Mouse (Mus musculus): ENCODE results near the gene Aup1.
A peak's percentile ranks its signal among the peaks of the same experiment; 100 is the strongest.

Gene Aup1

DNA sequence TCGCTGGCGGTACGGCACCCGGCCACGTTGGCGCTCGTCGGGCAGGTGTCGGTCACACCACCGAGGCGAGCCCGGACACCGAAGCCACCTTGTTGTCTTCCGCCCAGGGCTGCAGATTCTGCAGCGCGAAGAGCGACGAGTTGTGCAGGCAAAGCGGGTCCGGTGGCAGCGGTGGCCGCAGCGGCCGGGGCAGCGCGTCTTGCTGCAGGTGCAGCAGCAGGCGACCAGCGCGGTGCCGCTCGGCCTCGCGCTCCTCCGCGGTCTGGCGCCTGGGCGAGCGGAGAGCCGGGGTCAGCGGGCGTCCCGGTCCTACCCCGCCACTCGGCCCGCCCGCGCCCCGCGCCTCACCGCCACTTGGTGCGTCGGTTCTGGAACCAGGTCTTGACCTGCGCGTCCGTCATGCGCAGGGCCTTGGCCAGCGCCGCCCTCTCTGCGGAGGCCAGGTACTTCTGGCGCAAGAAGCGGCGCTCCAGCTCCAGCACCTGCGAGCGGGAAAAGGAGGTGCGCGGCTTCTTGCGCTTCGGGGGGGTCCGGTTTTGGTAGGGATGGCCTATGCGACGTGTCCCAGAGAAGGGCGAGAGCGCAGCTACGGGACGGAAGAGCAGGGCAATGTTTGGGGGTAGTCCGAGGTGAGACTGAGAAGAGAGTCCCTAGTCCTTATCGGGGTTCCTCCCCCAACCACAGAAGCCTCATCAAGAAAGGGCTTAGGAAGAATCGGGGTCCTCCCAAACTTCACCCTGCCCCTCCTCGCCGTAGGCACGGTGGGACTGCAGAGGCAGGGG is 14.6 kb downstream of the Aup1 start:
- DNase-seq (ENCODE audit: low spot score in 2 of 2), result peak in 1 of 2 experiments; percentile 52

GRCm38 (mm10) chr6:83069488-83070246 is 15.3 kb downstream of the Aup1 start:
- peak in 1 of 2 experiments; percentile 21 for DNase-seq (ENCODE audit: low spot score in 2 of 2)

- DNase-seq (ENCODE audit: low spot score in 2 of 2), result no peak
These were observed 15.8 kb downstream of the Aup1 start, which contains the start of gene Tlx2 for GRCm38 (mm10) chr6:83070247-83070310. TSS of gene Tlx2 (minus strand) at chr6:83070293.

DNA sequence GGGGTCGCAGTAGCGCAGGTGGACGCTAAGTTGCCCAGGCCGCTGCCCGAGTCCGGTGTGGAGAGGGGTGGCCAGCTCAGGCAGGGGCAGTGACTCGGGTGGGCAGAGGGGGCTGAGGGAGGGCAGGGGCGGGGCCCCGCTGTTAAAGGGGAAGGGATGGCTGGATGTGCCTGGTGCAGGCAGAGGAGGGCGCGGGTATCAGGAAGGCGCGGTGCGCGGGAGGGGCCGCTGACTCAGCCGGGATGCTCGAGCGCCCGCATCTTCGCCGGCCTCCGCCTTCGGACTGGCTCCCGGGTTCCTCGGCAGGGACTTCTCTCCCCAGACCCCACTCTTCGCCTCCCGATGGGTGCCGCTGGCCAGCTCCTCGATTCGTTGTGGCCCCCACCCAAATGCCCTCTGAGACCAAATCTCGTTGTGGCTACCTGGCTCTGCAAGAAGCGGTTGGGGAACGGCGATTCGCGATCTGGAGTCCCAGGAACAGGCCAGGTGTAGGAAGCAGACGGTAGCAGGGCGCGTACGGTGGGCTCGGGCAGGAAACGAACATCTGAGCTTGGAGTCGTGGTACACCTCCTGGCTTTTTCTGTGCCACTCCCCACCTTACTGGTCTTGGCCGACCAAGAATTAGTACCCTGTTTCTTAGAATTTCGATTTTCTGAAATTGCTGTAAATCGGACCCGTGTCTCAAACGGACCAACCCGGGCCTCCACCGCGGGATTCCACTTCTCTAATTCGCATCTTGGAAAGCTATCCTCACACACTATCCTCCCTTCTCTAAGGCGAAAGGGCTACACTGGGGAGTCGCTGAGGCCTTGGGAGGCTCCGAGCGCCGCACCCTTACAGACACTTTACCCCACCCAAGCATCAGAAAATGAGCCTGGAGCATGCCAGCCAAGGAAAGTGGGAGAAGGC is 16.2 kb downstream of the Aup1 start:
- DNase-seq (ENCODE audit: low spot score in 2 of 2), result peak in 1 of 2 experiments; percentile 49

DNA sequence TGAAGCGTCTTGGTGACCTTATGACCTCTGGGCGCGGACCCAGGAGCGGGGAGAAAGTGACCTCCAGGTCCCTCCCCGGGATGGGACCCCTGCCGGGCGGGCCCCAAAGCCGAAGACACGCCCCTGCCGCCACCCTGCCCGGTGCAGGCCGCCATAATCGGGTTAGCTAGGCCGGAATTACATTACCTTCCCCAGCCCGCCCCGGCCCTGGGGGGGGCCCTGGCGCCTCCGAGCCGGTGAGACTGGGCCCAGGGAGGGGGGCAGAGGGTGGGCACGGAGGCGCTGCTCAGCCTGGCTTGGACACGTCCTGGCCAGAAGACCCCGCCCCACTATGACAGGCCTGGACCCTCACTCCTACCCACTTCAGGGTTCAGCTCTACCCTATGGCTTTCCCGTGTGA is 16.9 kb downstream of the Aup1 start:
- no peak for DNase-seq (ENCODE audit: low spot score in 2 of 2)

DNA sequence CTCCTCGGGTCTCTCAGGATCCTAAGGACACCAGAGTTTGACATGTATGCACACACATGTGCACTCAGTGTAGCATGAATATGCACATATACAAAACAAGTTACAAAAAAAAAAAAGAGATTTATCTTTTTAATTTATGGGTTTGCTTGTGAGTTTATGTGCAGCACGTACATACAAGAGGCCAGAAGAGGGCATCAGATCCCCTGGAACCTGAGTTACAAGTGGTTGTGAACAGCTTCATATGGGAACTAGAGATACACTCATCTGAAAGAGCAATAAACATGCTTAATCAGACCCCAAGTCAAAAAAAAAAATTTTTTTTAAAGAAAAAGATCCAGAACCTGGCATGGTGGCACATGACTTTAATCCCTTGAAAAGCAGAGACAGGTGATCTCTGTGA is 20.7 kb downstream of the Aup1 start:
- DNase-seq (ENCODE audit: low spot score in 2 of 2), result no peak

DNA sequence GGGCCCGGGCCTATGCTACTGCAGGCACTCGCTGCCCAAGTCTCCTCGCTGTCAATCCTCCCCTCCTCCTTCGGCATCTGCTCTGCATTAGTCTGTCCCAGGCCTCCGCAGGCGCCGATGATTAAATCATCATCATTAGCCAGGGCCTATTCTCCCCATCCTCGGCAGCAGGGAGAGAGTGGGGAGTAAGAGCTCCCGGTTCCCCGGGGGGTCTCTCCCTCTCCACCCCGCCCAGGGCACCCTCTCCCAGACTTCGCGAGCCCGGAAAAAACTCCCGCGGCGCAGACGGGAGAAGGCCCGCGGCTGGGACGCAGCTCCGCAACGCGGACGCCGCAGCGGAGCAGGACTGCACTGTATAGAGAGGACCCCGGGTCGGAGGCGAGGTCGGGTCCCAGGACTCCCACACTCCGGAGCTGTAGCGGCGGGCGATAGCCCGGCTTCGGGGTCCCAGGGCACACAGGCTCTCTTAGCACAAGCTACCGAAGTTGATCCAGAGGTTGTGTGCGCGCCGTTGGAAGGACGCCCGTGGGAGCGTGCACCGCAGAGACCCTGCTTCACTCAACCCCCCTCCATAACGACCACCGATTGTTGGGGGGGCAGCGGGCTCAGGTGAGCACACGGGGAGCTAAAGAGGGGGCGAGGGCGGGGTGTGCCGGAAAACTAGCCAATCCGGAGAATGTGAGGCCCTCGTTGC is 23.5 kb downstream of the Aup1 start, which contains the start of gene Pcgf1:
Gene Pcgf1, plus strand, starts transcription at position 240 of the 694 bp plus-strand sequence.
- DNase-seq (ENCODE audit: low spot score in 2 of 2), result peak in 1 of 2 experiments; percentile 73

- DNase-seq (ENCODE audit: low spot score in 2 of 2), result peak; percentile 98 to 100
These were observed 24.1 kb downstream of the Aup1 start for GRCm38 (mm10) chr6:83078324-83078858.

DNA sequence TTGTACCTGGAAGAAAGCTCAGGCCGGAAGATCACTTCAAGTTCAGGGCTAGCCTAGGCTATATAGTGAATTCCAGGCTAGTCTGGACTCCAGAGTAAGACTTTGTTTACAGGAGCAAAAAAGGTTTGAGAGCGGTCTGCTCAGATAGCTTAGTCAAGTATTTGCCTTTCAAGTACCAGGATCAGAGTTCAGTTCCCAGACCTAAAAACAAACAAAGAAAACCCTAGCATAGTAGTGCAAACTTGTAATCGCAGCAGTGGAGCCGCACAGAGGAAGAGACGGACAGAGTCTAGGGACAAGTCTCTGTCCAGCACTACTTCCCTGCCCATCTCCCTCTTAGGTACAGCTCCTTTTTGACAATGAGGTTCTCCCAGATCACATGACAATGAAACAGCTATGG is 25.9 kb downstream of the Aup1 start:
- no peak for DNase-seq (ENCODE audit: low spot score in 2 of 2)

DNA sequence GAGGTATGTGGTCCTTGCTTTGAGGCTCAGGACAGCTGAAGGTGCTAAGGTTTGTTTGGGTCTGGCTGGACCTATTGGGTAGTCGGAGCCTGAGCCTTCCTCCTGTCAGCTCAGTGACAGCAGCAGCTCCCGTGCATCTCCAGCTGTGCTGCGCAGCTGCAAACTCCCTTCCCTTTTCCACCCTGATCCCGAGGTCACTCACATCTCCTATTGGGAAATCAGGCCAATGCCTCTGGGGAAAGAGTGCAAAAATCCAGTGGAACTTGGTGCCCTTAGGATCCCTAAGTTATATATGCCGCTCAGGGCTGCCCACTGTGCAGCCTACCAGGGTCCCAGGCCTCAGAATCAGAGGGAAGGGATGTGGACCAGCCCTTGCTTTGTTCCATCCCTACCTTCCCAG is 29.2 kb downstream of the Aup1 start:
- no peak for DNase-seq (ENCODE audit: low spot score in 2 of 2)

DNA sequence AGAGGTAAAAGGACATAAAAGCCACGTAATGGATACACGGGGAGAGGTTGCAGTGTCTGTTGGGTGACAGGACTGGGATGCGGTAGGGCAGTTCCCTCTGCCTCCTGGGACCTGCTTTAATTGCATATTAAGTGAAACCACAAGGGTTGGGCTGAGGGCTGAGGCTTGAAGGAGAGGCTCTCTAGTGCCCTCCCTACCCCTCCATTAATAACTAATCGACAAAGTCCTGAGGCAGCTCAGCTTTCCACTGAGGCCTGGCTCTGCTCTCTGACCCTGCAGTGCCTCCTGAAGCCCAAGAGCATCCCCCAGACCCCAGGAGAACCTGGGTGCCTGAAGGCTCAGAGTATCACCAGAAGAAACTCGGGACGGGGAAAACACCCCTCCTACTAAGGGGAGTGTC is 30.2 kb downstream of the Aup1 start:
- DNase-seq (ENCODE audit: low spot score in 2 of 2), result no peak

- no peak for DNase-seq (ENCODE audit: low spot score in 2 of 2)
These were observed 32.1 kb downstream of the Aup1 start, which contains the start of gene Lbx2 for GRCm38 (mm10) chr6:83086121-83087035. TSS of gene Lbx2 (plus strand) at chr6:83086367.

DNA sequence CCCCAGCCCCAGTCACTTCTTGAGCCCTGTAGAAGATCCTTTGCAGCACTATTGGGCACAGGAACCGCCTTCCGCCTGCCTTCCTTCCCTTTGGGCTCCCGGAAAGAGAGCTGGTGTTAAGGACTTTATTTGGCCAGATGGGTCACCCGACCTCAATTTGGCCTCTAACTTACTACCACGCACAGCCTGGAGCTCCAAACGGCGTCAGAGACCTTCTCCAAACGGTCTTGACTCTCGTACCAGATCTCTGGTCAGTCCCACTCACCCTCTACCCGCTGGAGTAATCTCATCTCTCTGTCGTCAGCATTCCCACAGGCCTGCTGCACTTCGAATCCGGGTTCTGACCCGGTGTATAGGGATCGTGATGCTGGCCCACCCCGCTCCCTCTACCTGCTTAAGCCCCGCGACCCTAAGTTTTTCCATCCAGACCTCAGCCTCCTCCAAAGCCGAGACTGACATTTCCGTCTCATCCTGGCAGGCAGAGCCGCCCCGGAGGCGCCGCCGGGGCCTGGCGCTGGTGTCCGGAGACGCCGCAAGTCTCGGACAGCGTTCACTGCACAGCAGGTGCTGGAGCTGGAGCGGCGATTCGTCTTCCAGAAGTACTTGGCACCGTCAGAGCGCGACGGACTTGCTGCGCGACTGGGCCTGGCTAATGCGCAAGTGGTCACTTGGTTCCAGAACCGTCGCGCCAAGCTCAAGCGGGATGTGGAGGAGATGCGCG is 33.0 kb downstream of the Aup1 start:
- no peak for DNase-seq (ENCODE audit: low spot score in 2 of 2)

GRCm38 (mm10) chr6:83087926-83088260 is 33.6 kb downstream of the Aup1 start:
- DNase-seq (ENCODE audit: low spot score in 2 of 2), result no peak

DNA sequence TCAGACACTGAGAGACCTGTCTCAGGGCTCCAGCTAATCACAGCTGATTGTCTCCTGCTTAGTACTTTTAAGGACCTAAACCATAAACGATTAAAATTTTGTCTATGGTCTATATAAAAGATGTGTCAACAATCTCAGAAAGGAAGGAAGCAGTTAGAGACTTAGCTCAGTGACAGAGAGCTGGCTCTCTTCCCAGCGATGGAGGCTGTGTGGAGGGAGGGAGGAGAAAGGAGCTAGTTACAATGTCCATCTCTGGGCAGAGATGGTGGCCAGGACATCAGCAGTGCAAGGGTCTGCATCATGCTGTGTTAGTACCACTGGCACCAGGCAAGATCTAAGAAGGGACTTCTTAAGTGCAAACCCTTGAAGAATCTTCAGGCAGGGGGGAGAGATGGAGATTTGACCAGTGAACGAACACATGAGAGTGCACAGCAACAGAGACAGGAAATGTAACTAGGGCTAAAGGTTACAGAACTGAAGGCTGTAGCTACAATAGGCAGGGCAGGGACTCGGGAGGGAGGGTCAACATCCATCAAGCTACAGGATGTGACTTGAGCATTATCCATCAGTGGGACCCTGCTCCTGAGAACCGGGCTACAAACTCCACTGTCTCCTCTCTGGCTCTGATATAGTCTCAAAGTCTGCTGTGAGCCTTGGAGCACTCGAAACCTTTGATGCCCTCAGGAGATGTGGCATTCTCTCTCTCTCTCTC is 38.3 kb downstream of the Aup1 start:
- DNase-seq (ENCODE audit: low spot score in 2 of 2), result no peak

DNA sequence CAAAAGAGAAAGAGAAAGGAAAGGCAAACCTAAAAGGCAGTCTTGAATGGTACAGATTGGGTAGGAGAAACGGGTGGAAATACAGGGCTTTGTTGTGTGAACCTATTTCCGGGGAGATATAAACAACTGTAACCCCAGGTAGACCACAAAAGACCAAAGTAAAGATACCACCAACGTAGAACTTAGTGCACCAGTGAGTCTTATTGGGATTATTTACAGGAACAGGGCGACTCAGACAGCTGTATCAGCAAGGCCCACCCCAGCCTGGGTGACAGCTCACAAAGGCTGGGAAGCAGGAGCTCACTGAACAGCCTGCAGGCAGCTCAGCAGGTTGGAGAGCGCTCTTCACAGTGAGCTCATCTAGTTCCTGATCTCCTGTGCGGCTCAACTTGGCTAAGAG is 41.6 kb downstream of the Aup1 start:
- DNase-seq (ENCODE audit: low spot score in 2 of 2), result no peak

GRCm38 (mm10) chr6:83098411-83098810 is 44.1 kb downstream of the Aup1 start:
- DNase-seq (ENCODE audit: low spot score in 2 of 2), result no peak

DNA sequence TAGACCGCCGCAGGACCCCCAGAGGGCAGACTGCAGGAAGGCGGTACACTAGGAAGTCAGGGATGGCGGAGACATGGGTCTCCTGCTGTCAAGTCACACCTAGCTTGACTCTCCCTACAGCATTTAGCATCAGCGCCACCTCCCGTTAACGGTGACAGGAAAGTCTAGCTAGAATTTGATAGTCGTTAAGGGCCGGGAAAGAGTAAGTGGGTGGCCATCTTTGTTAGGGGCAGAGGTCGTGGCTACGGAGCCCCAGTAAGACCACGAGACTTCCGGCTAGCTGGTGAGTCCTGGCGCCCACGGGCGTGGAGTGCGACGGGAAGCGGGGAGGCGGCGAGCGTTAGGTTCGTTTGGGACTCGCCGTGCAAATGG is 47.0 kb downstream of the Aup1 start, which contains the start of the genes Ccdc142 and Gm42688:
Gene Ccdc142, plus strand, starts transcription at position 286 of the 372 bp plus-strand sequence.
Gene Gm42688, plus strand, starts transcription at position 302 of the 372 bp plus-strand sequence.
- peak; percentile 85 to 87 for DNase-seq (ENCODE audit: low spot score in 2 of 2)

Data from urinary bladder, adult 18-20 months (tissue).